Mouse (Mus musculus): ENCODE results near the gene Nhlrc2.
"Not testable (repeated sequence)": the region's sequence is repeated elsewhere in the genome, so short reads cannot be mapped to it uniquely, and the experiment has no call there.

The Nhlrc2 gene

DNA sequence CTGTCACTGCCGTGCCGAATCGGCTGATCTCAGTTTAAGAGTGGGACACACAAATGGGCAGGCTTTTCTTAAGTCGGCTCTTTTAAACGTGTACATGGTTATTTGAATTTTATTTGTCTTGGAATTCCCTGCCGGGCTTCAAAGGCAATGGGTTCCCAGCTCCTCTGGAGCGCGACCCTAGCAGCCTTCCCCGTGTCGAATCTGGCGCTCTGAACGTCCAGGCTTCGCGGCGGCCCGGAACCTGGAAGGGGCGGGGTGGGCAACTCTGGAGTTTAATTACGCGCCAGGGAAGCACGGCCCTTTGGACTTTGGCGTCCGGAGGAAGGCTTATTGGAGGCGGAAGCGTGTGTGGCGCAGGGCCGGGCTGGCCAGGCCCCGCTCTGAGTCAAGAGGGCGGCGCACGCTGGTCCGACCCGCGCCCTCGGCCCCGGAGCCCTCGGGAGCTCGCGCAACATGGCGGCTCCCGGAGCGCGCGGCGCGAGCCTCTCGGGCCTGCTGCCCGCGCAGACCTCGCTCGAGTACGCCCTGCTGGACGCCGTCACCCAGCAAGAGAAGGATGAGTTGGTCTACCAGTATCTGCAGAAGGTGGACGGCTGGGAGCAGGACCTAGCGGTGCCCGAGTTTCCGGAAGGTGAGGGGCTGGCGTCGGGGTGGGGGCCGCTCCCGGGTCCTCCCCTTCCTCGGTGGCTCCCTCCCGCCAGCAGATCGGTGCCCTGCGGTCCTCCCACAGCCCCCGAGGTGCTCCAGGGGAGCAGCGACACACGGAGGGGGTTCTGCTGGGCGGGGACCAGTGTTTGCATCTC, at the start of gene Nhlrc2:
Gene Nhlrc2, plus strand, starts transcription at position 32 of the 803 bp plus-strand sequence.
- no peak for DNase-seq (ENCODE audit: low spot score)

DNA sequence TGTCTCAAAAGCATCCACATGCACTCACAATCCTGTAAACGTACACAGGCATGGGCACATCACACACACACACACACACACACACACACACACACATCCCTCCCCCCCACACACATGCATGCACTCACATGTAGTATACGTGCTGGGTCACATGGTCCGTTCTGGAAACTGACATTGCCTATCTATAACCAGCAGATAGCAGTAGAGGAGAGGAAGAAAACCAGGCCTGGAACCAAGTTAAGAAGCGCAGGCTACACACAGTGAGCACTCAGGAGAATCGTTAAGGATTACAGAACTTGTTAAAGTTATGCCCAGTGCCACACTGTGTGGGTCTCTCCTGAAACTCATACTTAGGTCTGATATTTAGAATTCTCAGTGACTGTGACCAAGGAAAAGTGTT, 45.0 kb upstream of the Nhlrc2 start:
- DNase-seq (ENCODE audit: low spot score): not testable (repeated sequence)

DNA sequence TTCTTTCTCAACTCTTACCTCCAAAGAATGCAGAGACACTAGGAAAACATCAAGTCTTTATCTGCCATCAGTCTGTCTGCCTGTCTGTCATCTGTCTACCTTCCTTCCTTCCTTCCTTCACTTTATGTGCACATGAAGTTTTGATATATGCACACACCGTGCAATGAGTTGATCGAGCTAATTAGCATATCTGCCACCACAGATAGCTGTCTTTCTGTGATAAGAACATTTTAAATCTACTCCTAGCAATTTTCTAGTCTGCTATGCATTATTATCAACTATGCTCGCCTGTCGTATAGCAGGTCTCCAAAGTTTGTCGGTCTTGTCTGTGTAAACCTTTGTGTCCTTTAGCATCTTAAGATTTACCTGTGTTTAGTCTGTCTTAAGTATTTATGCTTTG, 44.5 kb upstream of the Nhlrc2 start:
- not testable (repeated sequence) for DNase-seq (ENCODE audit: low spot score)

DNA sequence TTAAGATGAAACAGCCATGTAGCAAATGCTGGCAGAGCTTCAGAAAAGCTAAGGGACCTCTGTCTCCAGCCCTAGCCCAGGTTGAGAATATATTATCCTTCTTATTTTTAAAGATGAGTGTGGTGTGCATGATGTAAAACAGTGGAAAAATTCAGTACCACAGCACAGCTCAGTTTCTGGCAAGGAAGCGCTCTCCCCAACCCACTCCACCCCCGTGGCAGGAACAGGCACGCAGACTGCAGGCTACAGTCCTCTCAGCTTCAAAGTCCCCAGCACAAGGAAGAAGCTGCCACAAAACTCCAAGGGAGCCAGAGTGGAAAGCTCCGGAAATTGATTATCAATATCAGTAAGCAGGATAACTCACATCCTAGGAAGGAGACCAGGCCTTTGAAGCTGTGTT, 36.9 kb upstream of the Nhlrc2 start:
- not testable (repeated sequence) for DNase-seq (ENCODE audit: low spot score)

DNA sequence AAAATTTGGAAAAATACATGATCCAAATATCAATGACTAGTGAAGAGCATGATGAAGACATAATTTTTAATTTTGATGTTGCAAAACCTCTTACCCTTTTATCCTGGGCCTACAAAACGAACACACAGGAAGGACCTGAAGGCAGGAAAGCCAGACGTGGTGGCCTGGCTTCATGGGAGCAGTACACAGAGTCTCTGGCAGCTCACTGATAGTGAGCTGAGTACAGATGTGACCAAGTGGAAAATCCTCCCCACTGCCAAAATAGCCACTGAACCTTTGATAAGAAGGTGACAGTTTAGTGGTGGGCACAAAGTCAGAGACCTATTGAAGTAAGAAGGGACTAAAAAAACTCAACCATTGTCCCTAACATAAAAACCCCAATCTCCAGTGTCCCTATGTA, 34.5 kb upstream of the Nhlrc2 start:
- not testable (repeated sequence) for DNase-seq (ENCODE audit: low spot score)

DNA sequence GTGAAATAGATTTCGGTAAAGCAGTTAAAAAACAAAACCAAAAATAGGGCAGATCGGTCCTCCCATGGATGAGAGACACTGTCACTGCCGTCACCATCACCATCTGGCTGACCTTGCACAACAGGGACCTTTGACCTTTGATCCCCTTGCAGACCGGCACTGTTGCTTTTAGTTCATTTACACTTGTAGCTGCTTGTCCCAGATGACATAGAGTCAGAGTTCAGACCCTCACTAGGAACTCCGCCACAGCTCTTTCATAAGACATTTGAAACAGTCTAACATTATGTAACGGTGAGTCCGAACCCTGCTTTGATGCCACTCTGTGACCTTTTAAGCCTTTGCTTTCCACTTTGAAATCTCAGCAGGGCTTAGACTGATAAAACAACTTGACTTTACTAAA, 28.7 kb upstream of the Nhlrc2 start:
- not testable (repeated sequence) for DNase-seq (ENCODE audit: low spot score)

DNA sequence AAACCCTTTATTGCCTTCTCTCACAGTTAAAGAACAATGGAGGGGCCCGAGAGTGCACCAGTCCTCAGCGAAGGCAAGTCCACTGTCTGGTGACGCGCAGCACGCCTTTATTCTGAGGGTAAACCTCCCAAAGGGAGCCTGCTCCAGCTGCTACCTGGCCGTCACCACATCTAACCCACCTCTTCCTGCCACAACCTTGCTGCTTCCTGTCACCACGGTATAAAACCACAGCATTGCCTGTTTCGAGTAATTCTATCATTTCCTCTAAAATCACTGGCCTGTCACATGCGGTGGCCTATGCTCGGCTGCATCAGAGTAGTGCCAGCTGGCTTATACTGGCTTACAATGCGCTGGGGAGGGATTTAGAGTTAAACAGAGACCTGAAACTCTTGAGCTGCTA, 17.5 kb upstream of the Nhlrc2 start:
- not testable (repeated sequence) for DNase-seq (ENCODE audit: low spot score)

DNA sequence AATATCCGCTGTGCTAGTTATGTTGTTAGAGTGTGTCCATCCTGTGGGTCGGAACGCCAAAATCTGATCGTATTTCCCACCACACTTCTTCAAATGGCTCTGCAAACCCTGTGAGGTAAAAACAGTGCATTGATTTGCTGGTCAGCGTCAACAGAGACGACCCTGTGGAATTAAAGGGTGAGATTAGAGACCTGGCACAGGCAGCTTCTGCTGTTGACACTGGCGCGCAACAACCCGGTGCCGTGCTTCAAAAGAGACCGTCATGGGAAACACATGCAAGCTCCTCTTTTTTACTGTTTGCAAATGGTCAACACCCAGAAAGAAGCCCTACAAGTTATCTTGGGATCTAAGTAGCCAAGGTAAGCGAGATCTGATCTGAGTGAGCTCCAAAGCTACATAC, 16.8 kb upstream of the Nhlrc2 start:
- no peak for DNase-seq (ENCODE audit: low spot score)

DNA sequence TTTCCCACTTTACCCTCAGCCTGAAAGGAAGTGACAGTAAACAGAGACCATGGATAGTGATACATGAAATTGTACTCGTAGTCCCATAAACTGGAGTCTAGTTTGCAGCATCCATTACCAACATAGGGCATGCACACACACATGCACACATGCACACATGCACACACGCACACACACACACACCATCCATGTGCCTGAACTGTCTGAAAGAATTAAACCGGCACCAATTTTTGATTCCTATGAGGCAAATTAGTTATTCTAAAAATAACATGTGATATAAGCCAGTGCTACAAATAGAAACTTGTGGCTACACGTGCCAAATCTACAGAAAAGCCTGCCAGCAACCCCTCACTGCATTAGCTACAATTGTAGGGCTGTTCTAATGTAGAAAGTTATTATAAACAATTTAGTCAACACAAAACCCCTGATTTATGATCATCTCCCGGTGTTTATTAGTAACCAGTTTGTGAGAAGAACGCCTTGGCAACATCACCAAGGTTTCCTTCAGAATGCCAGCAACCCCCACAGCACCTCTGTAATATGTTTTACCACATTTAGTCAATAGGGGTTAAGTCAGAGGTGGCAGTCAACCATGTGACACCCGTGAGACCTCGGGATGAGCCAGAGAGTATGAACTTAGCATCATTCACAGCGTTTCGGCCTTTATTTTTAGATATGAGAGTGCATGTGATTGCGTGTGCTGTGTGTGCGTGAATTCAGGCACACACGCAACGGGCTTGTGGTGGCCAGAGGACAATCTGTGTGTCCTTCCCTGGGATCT, 14.6 kb upstream of the Nhlrc2 start:
- DNase-seq (ENCODE audit: low spot score): no peak

DNA sequence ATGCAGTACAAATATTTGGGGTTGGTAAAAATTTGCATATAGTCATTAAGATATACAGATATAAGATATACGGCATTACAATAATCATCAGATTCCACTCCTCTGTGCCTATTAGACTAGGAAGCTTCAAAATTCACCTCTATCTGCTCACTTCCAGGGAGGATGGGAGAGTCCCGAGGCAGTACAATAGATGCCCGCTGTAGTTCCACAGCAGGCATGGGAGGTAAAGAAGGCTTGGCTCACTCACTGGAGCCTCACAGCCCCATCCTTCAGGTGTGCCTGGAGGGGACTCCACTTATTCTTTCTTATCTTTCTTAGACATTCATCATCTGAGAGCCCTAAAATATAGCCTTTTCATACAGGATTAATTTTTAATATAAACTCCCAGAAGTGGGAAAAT, 13.7 kb upstream of the Nhlrc2 start:
- no peak for DNase-seq (ENCODE audit: low spot score)

DNA sequence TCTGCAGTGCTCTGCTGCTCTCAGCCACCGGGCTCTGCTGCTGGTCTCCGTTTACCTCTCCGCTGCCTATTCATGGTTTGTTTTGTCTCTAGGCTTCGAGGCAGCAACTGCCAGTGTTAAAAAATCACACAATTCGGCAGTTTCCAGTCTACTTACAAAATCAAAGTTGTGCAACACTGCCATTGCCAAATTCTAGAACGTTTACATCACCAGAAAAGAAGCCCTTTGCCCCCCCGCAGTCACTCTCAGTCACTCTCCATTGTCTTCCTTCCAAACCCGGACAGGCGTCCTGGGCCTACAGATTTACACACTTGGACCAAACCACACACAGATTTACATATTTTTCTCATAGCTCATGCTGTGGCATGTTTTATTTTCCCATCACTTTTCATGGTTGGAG, 13.0 kb upstream of the Nhlrc2 start:
- no peak for DNase-seq (ENCODE audit: low spot score)

DNA sequence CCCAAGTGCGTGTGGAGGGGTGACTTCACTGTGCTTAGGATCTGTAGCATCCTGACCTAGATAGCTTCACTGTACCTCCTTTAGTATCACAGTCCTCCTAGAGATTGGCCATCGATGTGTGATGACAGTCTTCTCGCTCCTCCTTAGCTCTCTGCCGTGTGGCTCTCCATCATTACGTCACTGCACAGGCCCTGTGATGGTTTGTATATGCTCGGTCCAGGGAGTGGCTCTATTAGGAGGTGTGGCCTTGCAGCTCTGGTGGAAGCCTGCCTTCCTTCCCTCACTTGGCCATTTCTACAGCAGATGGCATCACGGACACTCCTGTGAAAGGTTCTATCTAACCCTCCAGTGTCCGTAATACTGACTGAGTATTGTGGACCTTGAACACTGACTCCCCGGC, 12.3 kb upstream of the Nhlrc2 start:
- no peak for DNase-seq (ENCODE audit: low spot score)

DNA sequence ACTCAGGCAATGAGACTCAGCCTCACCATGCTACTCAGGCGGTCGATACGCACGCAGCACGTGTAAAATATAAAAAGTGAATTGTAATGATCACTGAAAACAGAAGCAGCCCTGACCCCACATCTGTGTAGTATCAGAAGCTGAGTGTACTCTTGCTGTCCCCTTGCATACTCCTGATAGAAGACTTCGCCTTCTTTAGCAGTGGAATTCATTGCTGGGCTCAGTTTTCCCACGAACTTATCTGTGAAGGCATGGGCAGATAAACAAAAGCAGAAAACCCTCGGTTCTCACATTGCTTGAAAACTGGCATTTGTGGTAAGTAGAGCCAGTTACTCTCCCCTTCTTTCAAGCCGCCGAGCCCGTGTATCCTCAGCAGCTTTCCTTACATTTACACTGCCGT, 4.7 kb upstream of the Nhlrc2 start:
- DNase-seq (ENCODE audit: low spot score): no peak

DNA sequence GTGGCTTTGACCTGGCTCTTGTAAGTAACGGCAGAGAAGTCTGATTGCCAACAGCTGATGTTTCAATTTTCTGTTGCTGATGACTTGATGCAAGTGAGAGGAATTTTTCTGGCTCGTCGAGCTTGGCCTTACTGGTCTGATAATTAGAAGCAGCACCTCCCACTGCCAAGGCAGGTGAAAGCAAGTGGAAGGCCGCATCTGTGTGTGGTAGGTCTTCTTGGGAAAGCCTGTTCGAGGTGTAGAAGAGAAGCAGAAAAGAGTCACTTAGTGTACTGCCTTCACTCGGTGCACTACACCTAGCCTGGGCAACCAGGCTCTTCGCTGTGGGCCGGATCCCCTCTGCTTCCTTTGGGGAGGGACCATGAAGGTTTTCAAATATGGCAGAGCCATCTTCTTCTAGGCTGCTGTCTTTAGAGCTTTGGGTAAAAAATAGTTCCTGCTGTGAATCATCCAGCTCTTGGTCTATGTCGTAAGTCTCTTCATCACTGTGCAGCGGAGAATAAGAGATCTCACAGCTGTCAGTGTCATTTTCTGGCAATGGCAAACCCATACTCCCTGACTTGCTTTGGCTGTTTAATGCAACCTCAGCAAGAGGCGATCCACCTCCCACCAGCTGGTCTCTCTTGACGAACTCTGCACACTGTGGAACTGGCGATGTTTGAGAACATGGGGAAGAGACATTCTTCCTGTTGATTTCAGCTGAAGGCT, 3.2 kb upstream of the Nhlrc2 start:
- no peak for DNase-seq (ENCODE audit: low spot score)

DNA sequence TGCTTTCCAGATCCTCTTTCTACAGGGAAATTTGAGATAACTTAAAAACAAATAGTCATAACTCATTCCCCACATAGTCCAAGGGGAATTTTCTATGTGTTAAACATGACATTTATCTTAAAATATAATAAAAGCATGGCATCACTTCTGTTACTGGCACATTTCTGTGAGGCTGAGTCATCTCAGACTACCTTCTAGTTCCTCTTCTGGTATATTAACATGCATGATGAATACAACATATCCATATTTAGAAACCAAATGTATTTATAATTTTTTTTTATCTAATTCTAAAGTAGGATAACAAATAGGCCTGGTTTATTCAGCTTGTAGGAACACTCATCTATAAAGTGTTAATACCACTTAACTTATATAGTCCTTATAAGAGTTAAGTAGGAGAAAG, 2.0 kb upstream of the Nhlrc2 start:
- DNase-seq (ENCODE audit: low spot score): no peak

DNA sequence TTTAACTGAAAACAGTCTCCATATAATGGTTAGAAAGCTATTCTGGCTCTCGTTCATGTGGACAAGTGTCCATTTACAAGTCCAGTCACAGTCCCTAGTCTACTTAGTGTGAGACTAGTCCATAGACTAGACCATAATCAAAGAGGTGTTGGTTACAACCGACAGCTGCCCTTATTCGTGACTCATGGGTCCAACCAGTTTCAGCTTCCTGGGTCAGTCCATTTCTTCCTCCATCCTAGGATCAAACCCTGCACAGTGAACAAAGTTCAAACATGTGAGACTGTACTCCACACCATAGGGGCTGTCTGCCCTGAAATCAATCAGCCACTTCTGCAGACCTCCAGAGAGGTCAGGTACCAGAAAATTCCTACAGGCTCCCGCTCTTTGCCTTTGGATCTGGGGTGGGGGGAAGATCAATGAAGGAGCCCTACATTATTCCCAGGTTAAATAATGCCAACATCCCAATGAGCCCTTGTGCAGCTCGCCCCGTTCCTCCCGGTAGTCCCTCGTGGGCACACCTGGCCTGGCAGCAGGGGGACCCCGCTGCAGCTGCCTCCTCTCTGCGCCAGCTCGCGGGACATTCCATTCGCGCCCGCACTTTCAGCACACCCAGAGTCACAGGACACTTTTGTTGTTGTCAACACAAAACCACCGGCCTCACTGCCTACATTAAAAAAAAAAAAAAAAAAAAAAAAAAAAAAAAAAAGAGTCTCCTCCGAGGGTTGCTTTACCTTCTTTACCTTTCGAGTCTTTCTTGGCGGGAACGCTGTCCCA, 418 bp upstream of the Nhlrc2 start, which contains the start of gene Dclre1a:
Gene Dclre1a, minus strand, starts transcription at position 767 of the 774 bp plus-strand sequence.
- DNase-seq (ENCODE audit: low spot score): peak; percentile 31

DNA sequence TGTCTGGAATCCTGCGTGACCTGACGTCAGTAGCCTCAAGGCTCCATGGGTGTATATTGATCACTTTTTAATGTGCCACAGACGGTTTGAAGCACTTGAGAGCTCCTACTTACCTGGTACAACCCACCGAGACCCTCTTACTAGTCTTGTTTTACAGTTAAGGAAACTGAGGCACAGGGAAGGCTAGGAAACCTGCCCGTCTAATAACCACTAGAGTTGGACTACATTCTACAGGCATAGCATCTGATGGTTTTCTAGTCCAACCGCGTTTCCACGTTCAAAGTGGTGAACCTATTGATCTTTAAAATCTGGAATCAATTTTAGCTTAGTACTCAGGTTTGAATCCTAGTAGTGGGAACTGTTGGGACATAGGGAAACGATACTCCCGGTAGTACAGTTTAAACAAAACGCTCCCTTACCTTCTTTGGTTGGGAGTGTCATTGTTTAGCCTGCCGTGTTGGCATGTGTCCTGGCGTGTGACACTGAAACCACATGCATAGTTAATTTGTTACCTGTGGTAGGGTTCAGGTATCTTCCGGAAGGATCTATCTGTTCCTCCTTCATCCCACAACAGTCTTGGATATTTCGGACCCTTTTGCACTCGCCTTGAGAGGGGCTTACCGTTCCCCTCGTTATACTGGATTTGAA, 1.1 kb downstream of the Nhlrc2 start:
- no peak for DNase-seq (ENCODE audit: low spot score)

DNA sequence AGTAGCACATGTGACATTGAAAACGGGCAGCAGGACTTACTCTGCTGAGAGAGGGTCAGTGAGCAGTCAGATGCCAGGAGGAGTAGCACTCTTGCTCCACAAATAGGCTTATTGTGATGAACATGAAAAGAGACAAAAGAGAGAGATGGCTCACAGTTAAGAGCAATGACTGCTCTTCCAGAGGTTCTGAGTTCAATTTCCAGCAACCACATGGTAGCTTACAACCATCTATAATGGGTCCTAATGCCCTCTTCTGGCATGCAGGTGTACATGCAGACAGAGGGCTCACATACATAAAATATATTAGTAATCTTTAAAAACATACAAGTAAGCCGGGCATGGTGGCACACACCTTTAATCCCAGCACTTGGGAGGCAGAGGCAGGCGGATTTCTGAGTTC, 5.1 kb downstream of the Nhlrc2 start:
- DNase-seq (ENCODE audit: low spot score): no peak

DNA sequence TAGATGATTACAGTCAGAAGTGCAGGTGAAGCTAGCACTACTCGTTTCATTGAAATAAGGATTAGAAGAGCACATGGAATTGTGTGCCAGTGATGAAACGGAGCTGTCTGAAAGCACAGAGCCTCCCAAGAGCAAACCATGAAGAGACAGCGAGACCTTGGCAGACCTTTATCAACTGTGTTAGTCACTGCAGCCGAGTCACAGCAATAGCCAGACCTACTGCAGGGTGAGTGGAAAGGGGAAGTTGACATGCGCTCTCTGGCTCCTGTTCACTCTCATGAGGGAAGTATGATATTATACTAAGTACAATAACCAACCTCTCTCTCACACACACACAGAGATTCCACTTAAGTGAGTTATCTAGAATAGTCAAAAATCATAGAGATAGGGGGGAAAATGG, 7.9 kb downstream of the Nhlrc2 start:
- no peak for DNase-seq (ENCODE audit: low spot score)

DNA sequence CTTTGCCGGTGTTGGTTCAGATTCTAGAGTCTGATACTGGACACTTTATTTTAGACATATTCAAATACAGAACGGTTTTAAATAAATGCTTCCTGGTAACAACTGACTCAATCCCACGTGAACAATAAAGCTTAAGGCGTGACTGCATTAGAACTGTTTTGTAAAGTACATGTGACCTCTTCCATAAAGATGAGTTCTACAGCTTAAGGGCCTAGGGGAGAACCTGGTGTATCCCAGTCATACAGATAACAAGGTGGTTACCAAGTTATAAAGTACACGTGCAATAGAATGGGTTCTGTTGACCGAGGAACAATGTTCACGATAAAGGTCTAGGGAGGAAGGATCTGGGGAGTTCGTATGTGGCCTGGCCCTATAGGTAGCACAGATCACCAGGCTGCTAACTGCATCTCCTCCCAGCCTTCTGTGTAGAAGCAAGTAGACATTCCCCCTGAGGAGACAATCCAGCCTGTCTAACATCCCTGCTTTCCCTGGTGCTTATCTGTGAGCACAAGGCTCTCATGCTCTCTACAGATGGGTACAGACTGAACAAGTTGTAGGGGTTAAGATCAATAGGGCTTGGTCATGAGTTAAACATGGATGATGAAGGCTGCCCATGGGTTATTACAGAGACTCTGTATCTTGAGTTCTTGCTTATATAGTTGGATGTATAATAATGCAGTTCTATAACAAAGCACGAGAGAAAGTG, 14.5 kb downstream of the Nhlrc2 start:
- no peak for DNase-seq (ENCODE audit: low spot score)

DNA sequence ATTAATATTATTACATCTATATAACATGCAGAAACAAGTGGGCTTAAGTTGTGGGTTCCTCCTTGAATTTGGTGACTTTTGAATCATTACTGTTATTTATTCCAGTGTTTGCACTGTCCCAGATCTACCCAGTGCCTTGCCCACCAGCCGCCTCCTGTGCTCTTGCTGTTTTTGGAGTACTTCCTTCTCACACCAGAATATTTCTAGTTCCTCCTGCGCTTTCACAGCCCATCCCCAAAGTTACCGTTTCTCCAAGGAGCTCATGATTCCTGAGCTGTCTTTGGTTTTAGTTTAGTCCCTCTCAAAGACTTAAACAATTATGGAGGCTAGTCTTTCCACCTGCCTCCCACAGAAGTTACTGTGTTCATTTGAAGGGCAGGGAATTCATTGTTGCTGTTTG, 15.4 kb downstream of the Nhlrc2 start:
- DNase-seq (ENCODE audit: low spot score): no peak

Measured in left cerebral cortex, adult 11 months (tissue).